Mouse (Mus musculus): Measurements from ENCODE around the gene Celf1. TPM values are rescaled to one million over a fixed set of nuclear protein-coding genes. Genes with fewer than 3 reads are reported as not detected.

Celf1 gene
- total RNA-seq, 4 experiments from 2014 or later, result 50.7 to 66.2 (median 63.7) TPM

GRCm38 (mm10) chr2:91061849-91062481 is 121.8 kb downstream of the Celf1 start:
- DNase-seq (ENCODE audit: low spot score in 2 of 2), result no peak

- no peak for DNase-seq (ENCODE audit: low spot score in 2 of 2)
Observed at GRCm38 (mm10) chr2:91062779-91063606, 122.8 kb downstream of the Celf1 start.

GRCm38 (mm10) chr2:91064211-91064610 is 124.0 kb downstream of the Celf1 start:
- no peak for DNase-seq (ENCODE audit: low spot score in 2 of 2)

GRCm38 (mm10) chr2:91065544-91065943 is 125.4 kb downstream of the Celf1 start:
- DNase-seq (ENCODE audit: low spot score in 2 of 2), result peak in 1 of 2 experiments; percentile 45

GRCm38 (mm10) chr2:91066455-91066854 is 126.3 kb downstream of the Celf1 start:
- DNase-seq (ENCODE audit: low spot score in 2 of 2), result no peak

GRCm38 (mm10) chr2:91068162-91068871 is 128.1 kb downstream of the Celf1 start:
- DNase-seq (ENCODE audit: low spot score in 2 of 2), result no peak

- no peak for DNase-seq (ENCODE audit: low spot score in 2 of 2)
Observed at GRCm38 (mm10) chr2:91068872-91069165, 128.6 kb downstream of the Celf1 start.

Other genes with a start within 250 kb of the Celf1 start
- 10 to 100 TPM in 1 of 4 experiments, 1 to 10 TPM in 3; 7.4 to 11.1 (median 9.7) TPM for gene Fnbp4, start 195.0 kb upstream of the Celf1 start, total RNA-seq (2022)
- under 1 TPM; 0.13 to 0.29 (median 0.15) TPM for gene Agbl2, start 157.7 kb upstream of the Celf1 start, total RNA-seq (2022)
- 100 to 1,000 TPM; 151 to 157 (median 154) TPM for gene Mtch2, start 93.2 kb upstream of the Celf1 start, total RNA-seq (2022)
- gene C1qtnf4, start 54.5 kb upstream of the Celf1 start, total RNA-seq (2022), result 1 to 10 TPM; 7.6 to 9.8 (median 8.5) TPM
- gene Kbtbd4, start 35.6 kb upstream of the Celf1 start, total RNA-seq (2022), result 10 to 100 TPM; 17.9 to 24.0 (median 22.6) TPM
- gene Ndufs3, start 35.6 kb upstream of the Celf1 start, total RNA-seq (2022), result 100 to 1,000 TPM; 495 to 615 (median 547) TPM
- 10 to 100 TPM; 28.6 to 33.9 (median 30.9) TPM for gene Rapsn, start 95.2 kb downstream of the Celf1 start, total RNA-seq (2022)
- gene Psmc3, start 113.6 kb downstream of the Celf1 start, total RNA-seq (2022), result 100 to 1,000 TPM; 199 to 280 (median 234) TPM
- 10 to 100 TPM; 19.9 to 21.4 (median 20.9) TPM for gene Slc39a13, start 130.0 kb downstream of the Celf1 start, total RNA-seq (2022)
- under 1 TPM in 3 of 4 experiments, not detected in 1; 0.40 to 0.56 (median 0.44) TPM for gene Spi1, start 142.0 kb downstream of the Celf1 start, total RNA-seq (2022)
- under 1 TPM; 0.29 to 0.36 (median 0.31) TPM for gene Mybpc3, start 177.8 kb downstream of the Celf1 start, total RNA-seq (2022)
- 1 to 10 TPM; 1.5 to 3.4 (median 2.2) TPM for gene Madd, start 243.5 kb downstream of the Celf1 start, total RNA-seq (2022)

All from gastrocnemius, adult 8-10 months (tissue).